Mouse (Mus musculus) central nervous system, embryonic 11.5 days (tissue): ENCODE data around the gene Kcnh4. TPM values are rescaled to one million over a fixed set of nuclear protein-coding genes. Genes with fewer than 3 reads are reported as not detected.

Experiments
- polyA plus RNA-seq: library from polyadenylated mRNA; depleted of rRNA; stranded (reverse); fragments of >200 nt; gene quantifications from 2 replicates; pipeline ENCODE4 v1.2.3, GENCODE M21; 2012; rRNA removed

Gene Kcnh4
- 6.4 and 7.2 TPM in 2 replicates for polyA plus RNA-seq

GRCm38 (mm10) chr11:100759611-100760233, at the start of gene Kcnh4:
TSS of gene Kcnh4 (minus strand) at chr11:100759942.

GRCm38 (mm10) chr11:100770646-100771408, 11.1 kb upstream of the Kcnh4 start, which contains the start of gene Ghdc:
TSS of gene Ghdc (minus strand) at chr11:100770957.

GRCm38 (mm10) chr11:100762831-100763230, 3.1 kb upstream of the Kcnh4 start, which contains the start of gene Hcrt:
TSS of gene Hcrt (minus strand) at chr11:100762931.

GRCm38 (mm10) chr11:100738066-100738604, 21.6 kb downstream of the Kcnh4 start, which contains the start of gene Rab5c:
TSS of gene Rab5c (minus strand) at chr11:100738215.

GRCm38 (mm10) chr11:100713735-100714533, 45.8 kb downstream of the Kcnh4 start, which contains the start of gene Hspb9:
TSS of gene Hspb9 (plus strand) at chr11:100713850.

GRCm38 (mm10) chr11:100711783-100712615, 47.7 kb downstream of the Kcnh4 start, which contains the start of gene Kat2a:
TSS of gene Kat2a (minus strand) at chr11:100712465.

GRCm38 (mm10) chr11:100703851-100704531, 55.8 kb downstream of the Kcnh4 start, which contains the start of gene Dhx58:
TSS of gene Dhx58 (minus strand) at chr11:100704271.

GRCm38 (mm10) chr11:100692164-100692616, 67.6 kb downstream of the Kcnh4 start, which contains the start of gene Zfp385c:
TSS of gene Zfp385c (minus strand) at chr11:100692455.

Other genes with a start within 250 kb of the Kcnh4 start
- gene Acly, start 231.9 kb downstream of the Kcnh4 start, polyA plus RNA-seq: 174 and 188 TPM in 2 replicates
- 1.1 and 1.6 TPM in 2 replicates for gene Ttc25, start 214.3 kb downstream of the Kcnh4 start, polyA plus RNA-seq
- gene Cnp, start 185.0 kb downstream of the Kcnh4 start, polyA plus RNA-seq: 10.0 and 14.6 TPM in 2 replicates
- gene Nkiras2, start 140.7 kb downstream of the Kcnh4 start, polyA plus RNA-seq: 67.2 and 77.8 TPM in 2 replicates
- gene Dnajc7, start 139.8 kb downstream of the Kcnh4 start, polyA plus RNA-seq: 267 and 311 TPM in 2 replicates
- 0.35 and 0.65 TPM in 2 replicates for gene Zfp385c, start 67.5 kb downstream of the Kcnh4 start, polyA plus RNA-seq
- gene Dhx58, start 55.7 kb downstream of the Kcnh4 start, polyA plus RNA-seq: 3.2 and 3.3 TPM in 2 replicates
- 49.7 and 54.3 TPM in 2 replicates for gene Kat2a, start 47.5 kb downstream of the Kcnh4 start, polyA plus RNA-seq
- gene Hspb9, start 46.1 kb downstream of the Kcnh4 start, polyA plus RNA-seq: 0.21 TPM in 1 of 2 replicates, not detected in the other
- 91.1 and 137 TPM in 2 replicates for gene Rab5c, start 21.7 kb downstream of the Kcnh4 start, polyA plus RNA-seq
- gene Hcrt, start 3.0 kb upstream of the Kcnh4 start, polyA plus RNA-seq: 0.28 TPM in 1 of 2 replicates, not detected in the other
- gene Ghdc, start 11.0 kb upstream of the Kcnh4 start, polyA plus RNA-seq: 5.8 and 6.6 TPM in 2 replicates
- 12.9 and 15.9 TPM in 2 replicates for gene Stat5b, start 90.8 kb upstream of the Kcnh4 start, polyA plus RNA-seq
- 2.1 and 3.3 TPM in 2 replicates for gene Stat5a, start 99.4 kb upstream of the Kcnh4 start, polyA plus RNA-seq
- gene Stat3, start 179.6 kb upstream of the Kcnh4 start, polyA plus RNA-seq: 20.9 and 23.6 TPM in 2 replicates
- gene Cavin1, start 210.9 kb upstream of the Kcnh4 start, polyA plus RNA-seq: 20.2 and 40.3 TPM in 2 replicates
- 75.1 and 97.4 TPM in 2 replicates for gene Atp6v0a1, start 249.5 kb upstream of the Kcnh4 start, polyA plus RNA-seq